Mouse (Mus musculus): ENCODE measurements at regions not wholly inside any gene's neighbourhood (a gene's known extent, or its start where the extent isn't known, plus 50 kb on each side); places are given as distances from the start of the nearest gene placed in this dataset.

GRCm38 (mm10) chr2:123401064-123401463 is 636.0 kb downstream of the Sqor start:
- no peak overlapping the region for H3K4me3 ChIP-seq (ENCODE audit: low read depth, low read length)
- H3K36me3 ChIP-seq (ENCODE audit: control insufficient read depth, insufficient read depth, low read length), result no peaks in the 10 kb centered on the region
- no peaks in the 10 kb centered on the region for H3K4me1 ChIP-seq (ENCODE audit: control insufficient read depth, insufficient read depth, low read length)
- H3K9ac ChIP-seq (ENCODE audit: low read length), result no peak overlapping the region
- H3K27me3 ChIP-seq (ENCODE audit: control insufficient read depth, insufficient read depth, low read length), result no peaks in the 10 kb centered on the region
- H3K9me3 ChIP-seq (ENCODE audit: control insufficient read depth, low read length), result no peaks in the 10 kb centered on the region
- no peak overlapping the region for H3K4me2 ChIP-seq
- no peak overlapping the region for H3K27ac ChIP-seq (ENCODE audit: low read depth, low read length)
- ATAC-seq (ENCODE audit: low FRiP score) (peak; percentile 50; the same call in 1 of the 2 replicates), DNase-seq (ENCODE audit: low spot score, missing footprints) (no peak)

GRCm38 (mm10) chr2:123409075-123409474 is 644.0 kb downstream of the Sqor start:
- H3K9me3 ChIP-seq (ENCODE audit: control insufficient read depth, low read length), result no peaks in the 10 kb centered on the region
- no peak overlapping the region for H3K4me3 ChIP-seq (ENCODE audit: low read depth, low read length)
- no peaks in the 10 kb centered on the region for H3K27me3 ChIP-seq (ENCODE audit: control insufficient read depth, insufficient read depth, low read length)
- WGBS, result 72% methylated on average over 3 of the region's 3 CpGs
- H3K27ac ChIP-seq (ENCODE audit: low read depth, low read length), result no peak overlapping the region
- no peak overlapping the region for H3K9ac ChIP-seq (ENCODE audit: low read length)
- DNase-seq (ENCODE audit: low spot score, missing footprints) (no peak), ATAC-seq (ENCODE audit: low FRiP score) (no peak)
- H3K4me1 ChIP-seq (ENCODE audit: control insufficient read depth, insufficient read depth, low read length), result no peaks in the 10 kb centered on the region
- no peak overlapping the region for H3K4me2 ChIP-seq
- H3K36me3 ChIP-seq (ENCODE audit: control insufficient read depth, insufficient read depth, low read length), result no peaks in the 10 kb centered on the region

- no peaks in the 10 kb centered on the region for H3K36me3 ChIP-seq (ENCODE audit: control insufficient read depth, insufficient read depth, low read length)
- ATAC-seq (ENCODE audit: low FRiP score) (no peak), DNase-seq (ENCODE audit: low spot score, missing footprints) (no peak)
- no peak overlapping the region for H3K27ac ChIP-seq (ENCODE audit: low read depth, low read length)
- WGBS, result 76% methylated on average over 5 of the region's 5 CpGs
- no peaks in the 10 kb centered on the region for H3K9me3 ChIP-seq (ENCODE audit: control insufficient read depth, low read length)
- no peak overlapping the region for H3K4me2 ChIP-seq
- no peaks in the 10 kb centered on the region for H3K27me3 ChIP-seq (ENCODE audit: control insufficient read depth, insufficient read depth, low read length)
- H3K4me3 ChIP-seq (ENCODE audit: low read depth, low read length), result no peak overlapping the region
- H3K9ac ChIP-seq (ENCODE audit: low read length), result no peak overlapping the region
- no peaks in the 10 kb centered on the region for H3K4me1 ChIP-seq (ENCODE audit: control insufficient read depth, insufficient read depth, low read length)
These were observed 631.6 kb upstream of the Sema6d start for GRCm38 (mm10) chr2:123458034-123458677.

GRCm38 (mm10) chr2:123473840-123474239 is 615.9 kb upstream of the Sema6d start:
- Histone ChIP-seq H3K27ac (ENCODE audit: low read depth, low read length) (no peak overlapping the region), H3K27me3 (ENCODE audit: control insufficient read depth, insufficient read depth, low read length) (no peaks in the 10 kb centered on the region), H3K9me3 (ENCODE audit: control insufficient read depth, low read length) (no peaks in the 10 kb centered on the region), H3K4me2 (no peak overlapping the region), H3K4me1 (ENCODE audit: control insufficient read depth, insufficient read depth, low read length) (no peaks in the 10 kb centered on the region), H3K4me3 (ENCODE audit: low read depth, low read length) (no peak overlapping the region), H3K36me3 (ENCODE audit: control insufficient read depth, insufficient read depth, low read length) (no peaks in the 10 kb centered on the region), H3K9ac (ENCODE audit: low read length) (no peak overlapping the region)
- no peak for DNase-seq (ENCODE audit: low spot score, missing footprints)
- 77% methylated on average over 2 of the region's 2 CpGs for WGBS
- no peak for ATAC-seq (ENCODE audit: low FRiP score)

- Histone ChIP-seq H3K27ac (ENCODE audit: low read depth, low read length) (no peak overlapping the region), H3K36me3 (ENCODE audit: control insufficient read depth, insufficient read depth, low read length) (no peaks in the 10 kb centered on the region), H3K4me3 (ENCODE audit: low read depth, low read length) (no peak overlapping the region), H3K4me2 (no peak overlapping the region), H3K4me1 (ENCODE audit: control insufficient read depth, insufficient read depth, low read length) (no peaks in the 10 kb centered on the region), H3K9me3 (ENCODE audit: control insufficient read depth, low read length) (no peaks in the 10 kb centered on the region), H3K9ac (ENCODE audit: low read length) (no peak overlapping the region), H3K27me3 (ENCODE audit: control insufficient read depth, insufficient read depth, low read length) (no peaks in the 10 kb centered on the region)
- DNase-seq (ENCODE audit: low spot score, missing footprints) (no peak), ATAC-seq (ENCODE audit: low FRiP score) (no peak)
- 55% methylated on average over 1 of the region's 1 CpGs for WGBS
These were observed 603.1 kb upstream of the Sema6d start for GRCm38 (mm10) chr2:123486681-123487080.

GRCm38 (mm10) chr2:123506162-123506561 is 583.6 kb upstream of the Sema6d start:
- no peaks in the 10 kb centered on the region for H3K36me3 ChIP-seq (ENCODE audit: control insufficient read depth, insufficient read depth, low read length)
- ATAC-seq (ENCODE audit: low FRiP score), result no peak
- WGBS, result 77% methylated on average over 1 of the region's 1 CpGs

GRCm38 (mm10) chr2:123507095-123507494 is 582.7 kb upstream of the Sema6d start:
- Histone ChIP-seq H3K4me2 (no peak overlapping the region), H3K36me3 (ENCODE audit: control insufficient read depth, insufficient read depth, low read length) (no peaks in the 10 kb centered on the region), H3K4me1 (ENCODE audit: control insufficient read depth, insufficient read depth, low read length) (no peaks in the 10 kb centered on the region), H3K4me3 (ENCODE audit: low read depth, low read length) (no peak overlapping the region), H3K27me3 (ENCODE audit: control insufficient read depth, insufficient read depth, low read length) (no peaks in the 10 kb centered on the region), H3K9me3 (ENCODE audit: control insufficient read depth, low read length) (no peaks in the 10 kb centered on the region), H3K27ac (ENCODE audit: low read depth, low read length) (no peak overlapping the region), H3K9ac (ENCODE audit: low read length) (no peak overlapping the region)
- ATAC-seq (ENCODE audit: low FRiP score) (no peak), DNase-seq (ENCODE audit: low spot score, missing footprints) (no peak)

More at GRCm38 (mm10) chr2:123506162-123506561, 583.6 kb upstream of the Sema6d start:
- no peak for DNase-seq (ENCODE audit: low spot score, missing footprints)
- Histone ChIP-seq H3K4me2 (no peak overlapping the region), H3K9me3 (ENCODE audit: control insufficient read depth, low read length) (no peaks in the 10 kb centered on the region), H3K27ac (ENCODE audit: low read depth, low read length) (no peak overlapping the region), H3K27me3 (ENCODE audit: control insufficient read depth, insufficient read depth, low read length) (no peaks in the 10 kb centered on the region), H3K4me1 (ENCODE audit: control insufficient read depth, insufficient read depth, low read length) (no peaks in the 10 kb centered on the region), H3K9ac (ENCODE audit: low read length) (no peak overlapping the region), H3K4me3 (ENCODE audit: low read depth, low read length) (no peak overlapping the region)

GRCm38 (mm10) chr2:123528915-123529314 is 560.9 kb upstream of the Sema6d start:
- DNase-seq (ENCODE audit: low spot score, missing footprints) (no peak), ATAC-seq (ENCODE audit: low FRiP score) (no peak)
- H3K9ac ChIP-seq (ENCODE audit: low read length), result no peak overlapping the region
- H3K9me3 ChIP-seq (ENCODE audit: control insufficient read depth, low read length), result no peaks in the 10 kb centered on the region
- H3K36me3 ChIP-seq (ENCODE audit: control insufficient read depth, insufficient read depth, low read length), result no peaks in the 10 kb centered on the region
- WGBS, result 85% methylated on average over 1 of the region's 1 CpGs
- no peaks in the 10 kb centered on the region for H3K4me1 ChIP-seq (ENCODE audit: control insufficient read depth, insufficient read depth, low read length)
- no peak overlapping the region for H3K4me2 ChIP-seq
- H3K4me3 ChIP-seq (ENCODE audit: low read depth, low read length), result no peak overlapping the region
- no peaks in the 10 kb centered on the region for H3K27me3 ChIP-seq (ENCODE audit: control insufficient read depth, insufficient read depth, low read length)
- no peak overlapping the region for H3K27ac ChIP-seq (ENCODE audit: low read depth, low read length)

GRCm38 (mm10) chr2:123532946-123533791 is 556.6 kb upstream of the Sema6d start:
- Histone ChIP-seq H3K27ac (ENCODE audit: low read depth, low read length) (no peak overlapping the region), H3K4me3 (ENCODE audit: low read depth, low read length) (no peak overlapping the region), H3K36me3 (ENCODE audit: control insufficient read depth, insufficient read depth, low read length) (no peaks in the 10 kb centered on the region), H3K4me1 (ENCODE audit: control insufficient read depth, insufficient read depth, low read length) (no peaks in the 10 kb centered on the region), H3K9me3 (ENCODE audit: control insufficient read depth, low read length) (no peaks in the 10 kb centered on the region), H3K9ac (ENCODE audit: low read length) (no peak overlapping the region), H3K4me2 (no peak overlapping the region), H3K27me3 (ENCODE audit: control insufficient read depth, insufficient read depth, low read length) (no peaks in the 10 kb centered on the region)
- no peak for DNase-seq (ENCODE audit: low spot score, missing footprints)
- 82% methylated on average over 9 of the region's 9 CpGs for WGBS
- no peak for ATAC-seq (ENCODE audit: low FRiP score)
